Mouse (Mus musculus) erythroblast, embryonic 14.5 days (primary cell): Measurements from ENCODE around the gene Mctp1.

Experiments used
- GATA1 ChIP-seq: IDR thresholded peaks from 2 replicates; pipeline ENCODE4 v1.6.1; 2012; ENCODE audit warnings: low read length, inconsistent platforms, mixed read lengths
- TAL1 ChIP-seq: IDR thresholded peaks from 3 replicates; pipeline ENCODE4 v1.6.1; 2012; ENCODE audit warnings: low read length, inconsistent platforms, mixed read lengths

DNA sequence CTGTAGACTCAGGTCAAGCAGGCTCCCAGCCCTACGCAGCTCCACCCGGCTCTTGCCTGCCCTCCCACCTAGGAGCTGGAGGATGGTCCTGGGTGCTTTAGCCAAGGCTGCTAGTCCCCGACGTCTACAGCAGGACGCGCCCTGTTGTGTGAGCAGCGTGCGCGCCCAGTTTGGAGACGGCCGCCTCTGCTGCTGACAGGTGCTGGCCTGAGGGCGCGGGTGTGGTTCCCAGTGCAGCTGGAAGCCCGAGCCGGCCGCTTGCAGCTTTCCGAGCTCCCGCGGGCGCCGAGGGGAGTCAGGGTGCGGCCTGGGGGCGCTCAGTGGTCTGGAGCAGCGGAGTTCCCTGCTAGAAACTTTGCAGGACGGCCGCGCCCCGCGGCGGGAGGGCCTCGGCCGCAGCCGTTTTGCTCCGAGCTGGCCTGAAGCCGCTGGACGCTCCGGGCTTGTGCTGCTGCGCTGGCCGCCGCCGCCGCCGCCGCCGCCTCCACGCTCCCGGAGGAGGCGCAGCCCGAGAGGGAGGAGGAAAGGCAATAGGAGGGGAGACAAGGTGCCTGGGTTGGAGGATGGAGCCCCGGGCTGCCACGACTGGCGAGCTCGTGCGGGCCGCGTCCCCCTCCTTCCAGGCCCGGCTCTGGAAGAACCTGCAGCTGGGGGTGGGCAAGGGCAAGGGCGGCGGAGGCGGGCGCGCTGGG is at the start of gene Mctp1:
- TF ChIP-seq GATA1 = no peak
- TF ChIP-seq TAL1 = no peak
